Mouse (Mus musculus) forebrain, embryonic 13.5 days (tissue): ENCODE data around the gene Ptprn2. TPM values are rescaled to one million over a fixed set of nuclear protein-coding genes. Genes with fewer than 3 reads are reported as not detected.

Experiments used
- ATAC-seq: fragments of 200-750 bp; cut with Nextera tagmentation; 2 replicates; pipeline ENCODE4 v1.8.0; 2017
- H3K27ac ChIP-seq: fragments of 300-500 bp; sonication (generic); 2 replicates; pipeline ENCODE4 v1.5.1; 2015; ENCODE audit warnings: inconsistent platforms, mild to moderate bottlenecking, moderate library complexity
- H3K27me3 ChIP-seq: fragments of 300-500 bp; sonication (generic); 2 replicates; pipeline ENCODE4 v1.6.1; 2015; ENCODE audit warnings: mild to moderate bottlenecking, inconsistent platforms
- H3K36me3 ChIP-seq: fragments of 300-500 bp; sonication (generic); 2 replicates; pipeline ENCODE4 v1.6.1; 2015; ENCODE audit warnings: mild to moderate bottlenecking, inconsistent platforms; ENCODE audit not compliant: poor library complexity, severe bottlenecking
- H3K4me1 ChIP-seq: fragments of 300-500 bp; sonication (generic); 2 replicates; pipeline ENCODE4 v1.6.1; 2015; ENCODE audit warnings: inconsistent platforms
- H3K4me2 ChIP-seq: fragments of 300-500 bp; sonication (generic); 2 replicates; pipeline ENCODE4 v1.6.1; 2015; ENCODE audit warnings: inconsistent platforms, mild to moderate bottlenecking, moderate library complexity
- H3K4me3 ChIP-seq: fragments of 300-500 bp; sonication (generic); 2 replicates; pipeline ENCODE4 v1.5.1; 2015; ENCODE audit warnings: mild to moderate bottlenecking, inconsistent platforms
- H3K9ac ChIP-seq: fragments of 300-500 bp; sonication (generic); 2 replicates; pipeline ENCODE4 v1.6.1; 2015; ENCODE audit warnings: mild to moderate bottlenecking, inconsistent platforms
- H3K9me3 ChIP-seq: fragments of 300-500 bp; sonication (generic); replicated peaks from 2 replicates; pipeline ENCODE4 v1.6.1; 2016; ENCODE audit warnings: inconsistent platforms
- WGBS: fragments of 180-500 bp; shearing (Covaris S2); methylation state at CpG from one replicate; pipeline ENCODE4 v1.1.7; 2015; 5-methylcytosine and 5-hydroxymethylcytosine counted together
- polyA plus RNA-seq: library from polyadenylated mRNA; unstranded; fragments of >200 nt; fragmentation: Nextera tagmentation; extraction: Ambion mirVana; gene quantifications from 2 replicates; pipeline ENCODE4 v1.2.1, GENCODE M21; 2015

Gene Ptprn2
- polyA plus RNA-seq, 1 experiment from 2014 or later: 6.6 TPM

DNA sequence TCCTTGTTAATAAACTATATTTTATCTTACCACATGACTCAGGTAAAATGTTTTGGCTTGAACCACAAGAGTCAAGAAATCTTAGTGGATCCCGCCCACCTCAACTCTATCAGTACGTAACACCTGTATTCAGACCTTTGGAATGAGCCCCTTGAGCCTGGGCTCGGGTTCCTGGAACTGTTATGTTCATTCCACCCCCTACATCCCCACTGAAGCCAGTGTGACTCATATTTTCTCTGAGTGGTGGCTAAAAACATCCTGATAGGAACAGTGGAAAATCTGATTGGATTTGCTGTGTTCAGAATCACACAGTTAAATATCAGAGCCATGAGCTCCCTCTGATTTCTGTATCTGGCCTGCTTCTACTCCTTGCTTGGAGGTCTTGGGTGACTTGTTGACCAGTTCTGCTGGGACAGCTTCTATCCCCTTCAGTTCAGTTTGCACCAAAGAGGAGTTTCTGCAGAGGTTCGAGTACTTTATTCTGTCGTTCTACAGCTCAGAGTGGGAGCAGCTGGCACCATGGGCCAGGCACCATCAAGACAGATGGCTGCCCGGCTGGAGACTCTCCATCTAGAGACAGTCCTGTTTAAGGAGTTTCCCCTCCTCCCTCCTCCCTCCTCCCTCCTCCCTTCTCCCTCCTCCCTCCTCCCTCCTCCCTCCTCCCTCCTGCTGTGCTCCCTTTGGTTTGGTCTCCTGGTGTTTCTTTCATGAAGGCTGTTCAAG, 137.3 kb downstream of the Ptprn2 start:
- ATAC-seq: peak; percentile 61
- no peak overlapping the region for H3K27ac ChIP-seq

DNA sequence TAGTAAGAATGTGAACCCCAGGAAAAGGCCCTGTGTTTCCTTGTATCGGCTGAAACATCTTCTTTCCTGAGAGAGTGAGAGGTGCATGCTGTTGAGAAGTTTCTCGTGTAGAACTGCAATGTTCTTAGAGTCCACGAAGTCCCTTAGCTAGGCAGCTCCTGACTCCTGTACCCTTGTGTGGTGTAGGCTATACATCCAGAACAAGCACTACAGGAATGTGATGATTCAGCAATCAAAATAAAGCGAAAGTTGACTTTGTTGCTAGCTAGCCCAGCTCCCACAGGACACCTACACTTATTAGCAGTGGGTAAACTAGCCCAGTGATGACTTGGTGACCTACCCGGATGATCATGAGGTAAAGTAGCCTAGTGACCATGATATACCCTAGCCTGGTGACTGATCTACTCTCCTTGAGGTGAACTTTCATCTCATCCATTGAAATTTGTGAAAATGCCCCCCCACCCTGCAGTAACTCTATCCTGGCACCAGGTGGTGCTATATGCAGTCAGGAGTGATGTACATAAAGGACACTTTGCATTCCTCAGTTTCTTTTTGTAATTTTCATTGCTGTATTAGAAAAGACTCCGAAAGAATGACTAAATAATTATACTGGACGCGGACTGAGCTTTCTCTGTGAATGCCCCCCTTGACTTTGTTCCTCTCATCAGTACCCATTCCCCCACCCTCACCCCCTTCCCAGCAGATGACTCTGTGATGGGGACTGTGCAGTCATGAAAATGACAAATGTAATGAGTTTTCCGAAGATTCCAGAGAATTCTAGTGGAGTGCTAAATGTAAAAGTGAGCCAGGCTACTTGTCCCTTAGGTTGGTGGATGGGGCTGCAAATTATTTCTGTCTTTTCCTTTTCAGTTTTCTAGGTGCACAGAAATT, 140.1 kb downstream of the Ptprn2 start:
- 59% methylated on average over 9 of the region's 9 CpGs for WGBS
- Histone ChIP-seq H3K27ac (no peak overlapping the region), H3K9ac (no peak overlapping the region), H3K36me3 (no peaks in the 10 kb centered on the region), H3K27me3 (no peaks in the 10 kb centered on the region), H3K4me3 (no peak overlapping the region), H3K4me2 (no peak overlapping the region), H3K9me3 (no peaks in the 10 kb centered on the region), H3K4me1 (no peaks in the 10 kb centered on the region)
- 0 out of 2 replicates have a peak, but pooled peaks have one; percentile 43 for ATAC-seq

More for the DNA sequence above, 137.3 kb downstream of the Ptprn2 start:
- no peaks in the 10 kb centered on the region for H3K4me1 ChIP-seq
- H3K4me2 ChIP-seq: no peak overlapping the region
- no peaks in the 10 kb centered on the region for H3K36me3 ChIP-seq
- 61% methylated on average over 6 of the region's 6 CpGs for WGBS
- H3K9ac ChIP-seq: no peak overlapping the region
- H3K4me3 ChIP-seq: no peak overlapping the region
- H3K27me3 ChIP-seq: no peaks in the 10 kb centered on the region
- H3K9me3 ChIP-seq: no peaks in the 10 kb centered on the region

DNA sequence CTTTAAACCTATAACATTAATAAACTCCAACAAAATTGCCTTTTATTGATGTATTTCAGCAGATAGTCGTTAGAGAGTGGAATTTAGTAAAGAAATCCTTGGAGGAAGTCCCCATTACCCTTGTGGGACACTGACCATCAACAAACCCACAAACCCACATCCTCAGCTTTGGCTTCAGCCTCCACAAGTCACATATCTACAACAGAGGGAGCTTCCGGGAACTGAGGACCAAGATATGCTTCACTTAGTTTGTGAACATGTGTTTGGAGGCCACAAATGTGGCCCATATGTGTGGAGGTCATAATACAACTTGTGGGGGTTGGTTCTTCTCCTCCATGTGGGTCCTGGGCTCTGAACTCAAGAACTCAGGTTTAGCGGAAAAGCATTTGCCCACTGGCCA, 143.5 kb downstream of the Ptprn2 start:
- Histone ChIP-seq H3K9ac (no peak overlapping the region), H3K27me3 (no peaks in the 10 kb centered on the region), H3K4me1 (no peaks in the 10 kb centered on the region), H3K9me3 (no peaks in the 10 kb centered on the region), H3K4me2 (no peak overlapping the region), H3K4me3 (no peak overlapping the region), H3K36me3 (no peaks in the 10 kb centered on the region), H3K27ac (no peak overlapping the region)
- no peak for ATAC-seq
- 89% methylated on average over 3 of the region's 3 CpGs for WGBS

DNA sequence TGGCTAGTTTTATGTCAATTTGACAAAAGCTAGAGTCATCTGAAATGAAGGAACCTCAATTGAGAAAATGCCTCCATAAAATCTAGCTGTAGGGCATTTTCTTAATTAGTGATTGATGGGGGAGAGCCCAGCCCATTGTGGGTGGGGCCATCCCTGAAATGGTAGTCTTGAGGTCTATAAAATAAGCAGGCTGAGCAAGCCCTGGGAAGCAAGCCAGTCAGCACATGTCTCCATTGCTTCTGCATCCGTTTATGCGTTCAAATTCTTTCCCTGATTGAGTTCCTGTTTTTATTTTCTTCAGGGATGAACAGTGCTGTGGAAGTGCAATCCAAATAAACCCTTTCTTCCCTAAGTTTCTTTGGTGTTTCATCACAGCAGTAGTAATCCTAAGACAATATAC, 152.0 kb downstream of the Ptprn2 start:
- 7% methylated on average over 2 of the region's 2 CpGs for WGBS
- no peak for ATAC-seq
- no peaks in the 10 kb centered on the region for H3K36me3 ChIP-seq
- H3K4me2 ChIP-seq: no peak overlapping the region
- no peak overlapping the region for H3K9ac ChIP-seq
- H3K9me3 ChIP-seq: no peaks in the 10 kb centered on the region
- H3K27ac ChIP-seq: no peak overlapping the region
- no peak overlapping the region for H3K4me3 ChIP-seq
- no peaks in the 10 kb centered on the region; the same call in 1 of the 2 replicates for H3K27me3 ChIP-seq
- H3K4me1 ChIP-seq: peaks cover 14% of the 10 kb centered on the region

DNA sequence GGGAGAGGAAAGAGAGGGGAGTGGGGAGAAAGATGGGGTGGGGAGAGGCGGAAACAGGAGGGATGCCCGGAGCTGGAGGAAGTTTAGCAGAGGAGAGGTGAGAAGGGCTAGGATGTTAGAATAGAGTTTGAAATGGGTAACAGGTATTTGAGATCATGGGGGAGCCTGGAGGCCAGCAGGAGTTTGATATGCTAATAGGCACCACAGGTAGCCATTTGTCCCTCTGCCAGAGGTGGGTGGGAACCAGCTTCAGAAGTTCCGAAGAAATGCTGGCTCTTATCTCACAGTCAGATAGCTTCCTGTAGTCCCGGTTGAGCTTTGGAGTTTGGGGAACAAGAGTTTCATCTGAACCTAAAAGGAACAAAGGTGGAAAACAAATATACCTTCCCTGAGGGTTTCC, 155.4 kb downstream of the Ptprn2 start:
- ATAC-seq: no peak
- H3K27me3 ChIP-seq: peaks cover 2% of the 10 kb centered on the region; the same call in 1 of the 2 replicates
- 22% methylated on average over 4 of the region's 4 CpGs for WGBS
- no peak overlapping the region for H3K4me2 ChIP-seq
- H3K9ac ChIP-seq: no peak overlapping the region
- H3K4me1 ChIP-seq: peaks cover 14% of the 10 kb centered on the region
- H3K9me3 ChIP-seq: no peaks in the 10 kb centered on the region
- H3K36me3 ChIP-seq: no peaks in the 10 kb centered on the region
- no peak overlapping the region for H3K4me3 ChIP-seq
- peak overlapping the region; percentile 51 for H3K27ac ChIP-seq

DNA sequence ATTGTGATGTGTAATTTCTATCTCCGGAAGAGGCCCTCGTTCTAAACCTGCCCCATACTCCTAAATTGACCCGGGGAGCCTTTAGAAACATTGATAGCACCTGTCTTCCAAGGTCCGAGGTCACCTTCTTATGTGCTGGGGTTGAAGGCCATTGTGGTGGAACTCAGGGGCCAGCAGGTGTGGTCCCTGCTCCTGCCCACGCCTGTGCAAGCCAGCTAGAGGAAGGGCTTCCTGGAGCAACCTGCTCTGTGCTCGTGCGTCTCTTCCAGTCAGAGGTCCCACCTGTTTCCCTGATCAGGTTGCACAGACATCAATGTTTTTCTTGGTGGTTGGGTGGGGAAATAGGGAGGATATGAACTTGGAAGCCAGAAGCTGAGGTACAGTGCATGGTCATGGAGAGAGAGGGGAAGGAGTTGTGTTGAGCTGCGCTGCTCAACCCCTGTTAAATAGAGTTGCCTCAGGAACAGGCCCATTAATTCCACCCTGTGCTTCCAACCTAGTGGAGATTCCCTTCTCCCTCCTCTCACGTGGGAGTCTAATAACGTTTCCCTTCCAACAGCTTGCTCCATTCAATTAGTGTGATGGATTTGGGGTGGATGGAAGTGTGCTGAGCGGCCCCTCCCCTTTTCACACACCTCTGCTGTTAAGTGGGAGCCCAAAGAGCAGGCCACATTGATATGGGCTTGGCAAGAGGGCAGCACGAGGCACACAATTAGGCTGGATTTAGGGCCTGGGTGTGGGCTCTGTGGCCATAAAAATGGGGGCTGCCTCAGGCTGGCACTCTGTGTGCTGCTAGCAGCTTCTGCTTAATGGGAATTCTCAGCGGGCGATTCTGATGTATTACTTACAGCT, 156.0 kb downstream of the Ptprn2 start:
- 37% methylated on average over 14 of the region's 14 CpGs for WGBS
- Histone ChIP-seq H3K9ac (no peak overlapping the region), H3K4me1 (peaks cover 14% of the 10 kb centered on the region), H3K4me2 (no peak overlapping the region), H3K36me3 (no peaks in the 10 kb centered on the region), H3K9me3 (no peaks in the 10 kb centered on the region), H3K4me3 (no peak overlapping the region), H3K27me3 (peaks cover 2% of the 10 kb centered on the region; the same call in 1 of the 2 replicates), H3K27ac (peak overlapping the region; percentile 51)
- peak; percentile 85 for ATAC-seq

DNA sequence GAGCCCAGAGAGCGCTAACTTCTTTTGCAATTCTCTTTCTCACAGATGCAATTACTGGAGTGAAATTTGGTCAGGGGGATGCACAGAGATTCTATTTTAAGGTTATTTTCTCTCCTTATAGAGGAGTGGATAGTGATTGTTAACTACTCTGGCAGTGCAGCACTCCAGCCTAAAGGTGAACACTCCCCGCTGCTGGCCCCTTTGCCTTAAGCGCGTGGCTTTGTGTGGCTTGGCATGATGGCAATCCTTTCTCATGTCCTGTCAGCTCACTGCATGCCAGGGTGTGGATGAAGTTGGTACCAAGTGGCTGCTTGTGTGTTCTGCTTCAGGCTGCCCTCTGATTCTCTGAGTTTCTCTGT, 156.7 kb downstream of the Ptprn2 start:
- H3K27ac ChIP-seq: peak overlapping the region; percentile 22
- no peak overlapping the region for H3K4me2 ChIP-seq
- peaks cover 14% of the 10 kb centered on the region for H3K4me1 ChIP-seq
- no peaks in the 10 kb centered on the region for H3K9me3 ChIP-seq
- peaks cover 2% of the 10 kb centered on the region; the same call in 1 of the 2 replicates for H3K27me3 ChIP-seq
- H3K36me3 ChIP-seq: no peaks in the 10 kb centered on the region
- H3K4me3 ChIP-seq: no peak overlapping the region
- no peak overlapping the region for H3K9ac ChIP-seq
- ATAC-seq: peak; percentile 44; the same call in 1 of the 2 replicates
- WGBS: 52% methylated on average over 4 of the region's 4 CpGs

DNA sequence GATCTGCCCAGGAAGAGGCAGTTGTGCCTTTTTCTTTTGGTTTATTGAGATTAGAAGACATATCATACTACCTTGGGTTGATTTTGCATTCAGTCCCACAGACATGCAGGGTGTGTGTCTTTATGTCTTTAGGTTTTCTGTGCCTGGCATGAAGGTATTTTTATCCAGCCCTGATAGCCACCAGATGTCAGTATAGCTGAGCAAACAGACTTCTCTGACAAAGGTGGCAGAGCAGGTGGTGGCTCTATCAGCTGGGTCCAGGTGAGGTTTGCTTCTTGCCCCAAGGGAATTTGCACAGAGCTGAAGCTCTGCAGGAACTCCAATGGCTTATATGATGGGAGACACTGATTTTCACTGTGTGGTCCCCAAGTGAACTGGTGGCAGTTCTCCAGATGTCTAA, 161.3 kb downstream of the Ptprn2 start:
- no peak for ATAC-seq

DNA sequence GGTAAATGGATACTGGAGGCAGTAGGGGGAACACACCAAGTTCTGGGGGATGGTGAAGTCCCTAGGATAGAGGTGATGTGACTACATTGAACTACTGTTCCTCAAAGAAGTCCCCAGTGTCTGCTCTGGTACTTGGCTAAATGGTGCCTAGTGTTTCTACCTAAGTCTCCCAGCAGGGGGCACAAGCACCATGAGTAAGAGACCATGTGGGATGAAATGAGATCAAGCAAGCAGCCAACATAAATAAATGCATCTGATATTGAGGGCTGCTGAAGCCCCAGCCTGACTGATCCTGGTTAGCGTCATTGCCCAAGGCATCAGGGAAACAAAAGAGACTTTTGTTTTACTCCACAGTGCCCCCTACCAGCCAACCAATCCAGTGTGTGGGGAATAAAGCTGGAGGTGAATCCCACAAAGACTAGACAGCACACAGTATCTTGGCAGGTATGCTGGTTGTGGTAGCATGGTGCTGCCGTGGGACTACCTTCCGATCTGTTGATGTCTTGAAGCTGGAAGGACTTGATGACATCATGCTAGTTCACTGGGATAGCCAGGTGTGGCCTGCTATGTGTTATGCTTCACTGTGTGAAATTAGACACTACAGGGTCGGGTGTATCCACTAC, 163.2 kb downstream of the Ptprn2 start:
- no peak overlapping the region for H3K4me2 ChIP-seq
- no peak overlapping the region for H3K9ac ChIP-seq
- H3K4me3 ChIP-seq: no peak overlapping the region
- ATAC-seq: peak; percentile 85
- H3K27ac ChIP-seq: no peak overlapping the region
- 74% methylated on average over 4 of the region's 4 CpGs for WGBS
- H3K36me3 ChIP-seq: no peaks in the 10 kb centered on the region
- no peaks in the 10 kb centered on the region; the same call in 1 of the 2 replicates for H3K4me1 ChIP-seq
- 0 out of 2 replicates have a peak, but pooled peaks cover 2% of the 10 kb centered on the region for H3K27me3 ChIP-seq
- no peaks in the 10 kb centered on the region for H3K9me3 ChIP-seq

More for the DNA sequence above, 161.3 kb downstream of the Ptprn2 start:
- no peak overlapping the region for H3K27ac ChIP-seq
- 0 out of 2 replicates have a peak, but pooled peaks cover 2% of the 10 kb centered on the region for H3K27me3 ChIP-seq
- no peak overlapping the region for H3K4me2 ChIP-seq
- H3K4me3 ChIP-seq: no peak overlapping the region
- H3K4me1 ChIP-seq: peaks cover 8% of the 10 kb centered on the region
- no peaks in the 10 kb centered on the region for H3K36me3 ChIP-seq
- H3K9me3 ChIP-seq: no peaks in the 10 kb centered on the region
- no peak overlapping the region for H3K9ac ChIP-seq

DNA sequence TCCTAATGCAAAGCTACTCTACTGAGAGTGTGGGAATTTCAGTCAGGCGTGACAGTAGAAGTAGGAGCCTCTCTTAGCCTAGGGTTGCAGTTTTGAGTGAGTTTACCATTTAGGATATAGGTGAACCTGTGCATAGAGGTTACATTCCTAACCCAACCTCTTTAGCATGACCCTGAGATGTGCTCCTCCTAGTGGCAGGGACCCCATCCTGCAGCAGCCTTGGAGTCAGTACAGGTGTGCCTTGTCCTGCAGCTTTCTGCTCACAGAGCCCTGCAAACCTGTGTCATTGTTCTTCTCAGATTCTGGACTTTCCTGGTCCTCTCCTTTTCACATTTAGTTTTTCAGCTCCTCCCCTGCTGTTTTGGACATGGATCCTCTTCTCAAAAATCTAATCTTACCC, 168.2 kb downstream of the Ptprn2 start:
- 80% methylated on average over 1 of the region's 1 CpGs for WGBS
- Histone ChIP-seq H3K4me2 (no peak overlapping the region), H3K4me1 (no peaks in the 10 kb centered on the region; the same call in 1 of the 2 replicates), H3K27ac (no peak overlapping the region), H3K36me3 (no peaks in the 10 kb centered on the region), H3K9me3 (no peaks in the 10 kb centered on the region), H3K9ac (no peak overlapping the region), H3K27me3 (0 out of 2 replicates have a peak, but pooled peaks cover 3% of the 10 kb centered on the region), H3K4me3 (no peak overlapping the region)
- ATAC-seq: no peak

DNA sequence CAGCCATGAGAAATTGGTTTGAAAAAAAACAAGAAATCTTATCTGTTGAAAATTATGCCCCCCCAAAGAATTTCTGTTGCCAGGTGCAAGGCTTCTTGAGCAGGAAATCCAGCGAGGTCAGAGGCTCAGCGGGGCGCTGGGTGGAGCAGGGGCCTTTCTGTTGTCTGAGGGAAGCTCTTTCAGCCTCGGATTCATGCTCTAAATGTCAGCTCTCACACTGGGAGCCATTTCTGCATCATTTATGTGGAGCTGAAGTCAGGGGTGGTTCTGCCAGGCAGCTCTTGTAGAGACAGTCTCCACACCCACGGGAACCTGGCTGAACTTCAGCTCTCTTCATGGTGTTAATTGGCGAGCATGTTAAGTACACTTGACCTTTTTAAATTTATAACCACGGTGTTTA, 174.6 kb downstream of the Ptprn2 start:
- peaks cover 12% of the 10 kb centered on the region for H3K4me1 ChIP-seq

More for the DNA sequence above, 174.6 kb downstream of the Ptprn2 start:
- ATAC-seq: no peak
- no peak overlapping the region for H3K4me2 ChIP-seq
- 11% methylated on average over 7 of the region's 7 CpGs for WGBS
- H3K4me3 ChIP-seq: no peak overlapping the region
- no peak overlapping the region for H3K27ac ChIP-seq
- no peak overlapping the region for H3K9ac ChIP-seq
- H3K36me3 ChIP-seq: no peaks in the 10 kb centered on the region
- no peaks in the 10 kb centered on the region for H3K9me3 ChIP-seq
- 0 out of 2 replicates have a peak, but pooled peaks cover 3% of the 10 kb centered on the region for H3K27me3 ChIP-seq
